Mouse (Mus musculus) limb, embryonic 14.5 days (tissue): Measurements from ENCODE around the gene Zcchc10. TPM values are rescaled to one million over a fixed set of nuclear protein-coding genes. Genes with fewer than 3 reads are reported as not detected.

Source experiments
- ATAC-seq: fragments of 200-750 bp; cut with Nextera tagmentation; 2 replicates; pipeline ENCODE4 v1.8.0; 2017; ENCODE audit warnings: low read depth, moderate number of reproducible peaks, moderate TSS enrichment; ENCODE audit not compliant: low FRiP score
- DNase-seq: peaks from one replicate; pipeline ENCODE4 v3.0.0-alpha.2; 2015; ENCODE audit warnings: low spot score
- H3K27ac ChIP-seq: fragments of 300-500 bp; sonication (generic); replicated peaks from 2 replicates; pipeline ENCODE4 v1.5.1; 2014; ENCODE audit warnings: low read depth, mild to moderate bottlenecking, low read length, moderate library complexity, mixed read lengths
- H3K27me3 ChIP-seq: fragments of 300-500 bp; sonication (generic); 2 replicates; pipeline ENCODE4 v1.6.1; 2014; ENCODE audit warnings: low read length, mixed read lengths; ENCODE audit not compliant: control insufficient read depth, insufficient read depth
- H3K36me3 ChIP-seq: fragments of 300-500 bp; sonication (generic); 2 replicates; pipeline ENCODE4 v1.6.1; 2014; ENCODE audit warnings: mild to moderate bottlenecking, low read length, moderate library complexity, mixed read lengths; ENCODE audit not compliant: control insufficient read depth, insufficient read depth
- H3K4me1 ChIP-seq: fragments of 300-500 bp; sonication (generic); 2 replicates; pipeline ENCODE4 v1.6.1; 2014; ENCODE audit warnings: antibody characterized with exemption, low read length, mixed read lengths; ENCODE audit not compliant: control insufficient read depth, insufficient read depth
- H3K4me2 ChIP-seq: fragments of 300-500 bp; sonication (generic); replicated peaks from 2 replicates; pipeline ENCODE4 v1.6.1; 2014; ENCODE audit warnings: low read depth, mild to moderate bottlenecking, low read length, moderate library complexity; ENCODE audit not compliant: severe bottlenecking
- H3K4me3 ChIP-seq: fragments of 300-500 bp; sonication (generic); replicated peaks from 2 replicates; pipeline ENCODE4 v1.5.1; 2014; ENCODE audit warnings: low read length
- H3K9ac ChIP-seq: fragments of 300-500 bp; sonication (generic); 2 replicates; pipeline ENCODE4 v1.6.1; 2014; ENCODE audit warnings: mild to moderate bottlenecking, low read depth, low read length, moderate library complexity; ENCODE audit not compliant: severe bottlenecking
- H3K9me3 ChIP-seq: fragments of 300-500 bp; sonication (generic); 2 replicates; pipeline ENCODE4 v1.6.1; 2016; ENCODE audit warnings: low read length; ENCODE audit not compliant: control insufficient read depth
- POLR2A ChIP-seq: fragments of 200-500 bp; IDR thresholded peaks from 2 replicates; pipeline ENCODE4 v1.8.0; 2012; ENCODE audit warnings: inconsistent platforms, mild to moderate bottlenecking, moderate library complexity, borderline replicate concordance; ENCODE audit not compliant: insufficient read depth, insufficient read length; ENCODE audit errors: extremely low read depth
- WGBS: fragments of 180-500 bp; shearing (Covaris S2); extraction: QIAGEN DNeasy Blood & Tissue Kit; methylation state at CpG from one replicate; pipeline ENCODE4 v1.1.7; 2014; 5-methylcytosine and 5-hydroxymethylcytosine counted together
- polyA plus RNA-seq, 2 experiments: library from polyadenylated mRNA; depleted of rRNA in 1 of 2; stranded (reverse) in 1 of 2; unstranded in 1 of 2; fragments of >200 nt; fragmentation: Nextera tagmentation in 1 of 2; extraction: Ambion mirVana in 1 of 2; gene quantifications; 2 replicates each; pipeline versions ENCODE4 v1.2.1 to v1.2.3; 2012 to 2014

Gene Zcchc10
- polyA plus RNA-seq, 2 experiments = 15.0 to 20.4 TPM

- Histone ChIP-seq H3K4me1 (peaks cover 9% of the 10 kb centered on the region), H3K9me3 (no peaks in the 10 kb centered on the region), H3K27ac (no peak overlapping the region), H3K4me2 (no peak overlapping the region), H3K4me3 (no peak overlapping the region), H3K36me3 (peaks cover 50% of the 10 kb centered on the region), H3K27me3 (no peaks in the 10 kb centered on the region), H3K9ac (no peak overlapping the region)
- DNase-seq (no peak), ATAC-seq (no peak)
- 92% methylated on average over 5 of the region's 5 CpGs for WGBS
- TF ChIP-seq POLR2A = no peak
Observed at GRCm38 (mm10) chr11:53294441-53294840, 30.0 kb upstream of the Zcchc10 start.

- no peak for ATAC-seq
- WGBS = 78% methylated on average over 4 of the region's 4 CpGs
- no peak for TF ChIP-seq POLR2A
Observed at GRCm38 (mm10) chr11:53296880-53297279, 27.6 kb upstream of the Zcchc10 start.

GRCm38 (mm10) chr11:53297947-53298860, 26.3 kb upstream of the Zcchc10 start:
- DNase-seq (no peak), ATAC-seq (no peak)
- Histone ChIP-seq H3K36me3 (peaks cover 18% of the 10 kb centered on the region), H3K4me1 (peaks cover 15% of the 10 kb centered on the region), H3K9me3 (no peaks in the 10 kb centered on the region), H3K9ac (peak overlapping the region; percentile 98; the same call in 1 of the 2 replicates), H3K27me3 (no peaks in the 10 kb centered on the region), H3K4me2 (peak overlapping the region; percentile 63), H3K27ac (no peak overlapping the region), H3K4me3 (peak overlapping the region; percentile 100)
- 88% methylated on average over 7 of the region's 7 CpGs for WGBS
- no peak for TF ChIP-seq POLR2A

More at GRCm38 (mm10) chr11:53296880-53297279, 27.6 kb upstream of the Zcchc10 start:
- H3K4me1 ChIP-seq = peaks cover 15% of the 10 kb centered on the region
- no peaks in the 10 kb centered on the region for H3K27me3 ChIP-seq
- DNase-seq = no peak
- no peaks in the 10 kb centered on the region for H3K9me3 ChIP-seq
- H3K36me3 ChIP-seq = peaks cover 26% of the 10 kb centered on the region
- H3K9ac ChIP-seq = no peak overlapping the region
- H3K4me3 ChIP-seq = no peak overlapping the region
- no peak overlapping the region for H3K27ac ChIP-seq
- H3K4me2 ChIP-seq = no peak overlapping the region

GRCm38 (mm10) chr11:53299551-53300329, 24.7 kb upstream of the Zcchc10 start:
- Histone ChIP-seq H3K4me1 (peaks cover 15% of the 10 kb centered on the region), H3K4me3 (peak overlapping the region; percentile 100), H3K27me3 (no peaks in the 10 kb centered on the region), H3K36me3 (peaks cover 12% of the 10 kb centered on the region), H3K4me2 (peak overlapping the region; percentile 63), H3K9me3 (no peaks in the 10 kb centered on the region), H3K27ac (peak overlapping the region; percentile 94), H3K9ac (peak overlapping the region; percentile 98)
- DNase-seq = peak; percentile 49
- no peak for TF ChIP-seq POLR2A
- peak; percentile 55 for ATAC-seq
- WGBS = under 1% methylated on average over 55 of the region's 80 CpGs
